Comparison of ENCODE assay signal across 8 mouse cellular contexts in the genomic region with DNA sequence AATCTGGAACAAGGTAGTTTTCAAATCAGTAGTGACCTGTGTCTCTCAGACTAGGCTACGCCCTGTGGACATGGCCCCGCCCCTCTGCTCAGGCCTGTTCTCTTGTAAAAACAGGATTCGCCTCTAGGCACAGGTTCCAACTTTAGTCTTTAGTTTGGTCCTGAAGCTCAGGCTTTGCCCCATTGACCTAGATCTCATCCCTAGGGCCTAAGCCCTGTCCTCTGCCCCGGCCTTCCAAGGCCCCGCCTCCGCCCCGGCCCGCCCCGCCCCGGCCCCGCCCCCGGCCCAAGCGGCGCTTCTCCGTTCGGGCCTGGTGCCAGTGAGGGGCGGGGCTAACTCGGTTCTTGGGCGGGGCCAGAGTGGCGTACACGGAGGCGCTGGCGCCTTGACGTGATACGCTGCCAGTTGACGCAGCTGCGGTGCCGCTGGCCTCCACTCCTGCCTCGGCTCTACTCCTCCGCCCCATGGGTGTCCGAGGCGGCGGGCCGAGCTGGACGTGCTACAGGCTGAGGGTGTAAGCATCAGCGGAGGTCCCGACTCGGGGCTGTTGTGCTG. TPM values are rescaled to one million over a fixed set of nuclear protein-coding genes. Genes with fewer than 3 reads are reported as not detected.
DNase-seq lines count a peak whose midpoint lies in the region; ATAC-seq lines count a peak whose summit lies in the region.

A gene (plus strand): TSS at position 384 of the 555 bp plus-strand sequence.

- no peaks in the 10 kb centered on the region for H3K27me3 ChIP-seq in hindbrain, embryonic 11.5 days (ENCODE audit: control insufficient read depth, insufficient read depth, low read length)

- DNase-seq in Muller cell, postnatal 12 days (ENCODE audit: inconsistent ontology term), result peak; percentile 97
- peak; percentile 96 for DNase-seq in cerebellum, adult 9-11 months
- peak; percentile 89 to 99 for DNase-seq in frontal cortex, adult 2 months (ENCODE audit: extremely low spot score in 1 of 2, low spot score in 1 of 2)
- peak; percentile 97 for DNase-seq in hindbrain, embryonic 11.5 days (ENCODE audit: low spot score)
- peak; percentile 99 to 100 for DNase-seq in layer of hippocampus, postnatal 10 days (ENCODE audit: low spot score in 2 of 2)
- DNase-seq in lung, postnatal 10 days, result peak; percentile 99
- DNase-seq in ovary, postnatal 36 days (ENCODE audit: low spot score), result peak; percentile 99
- peak; percentile 99 for DNase-seq in thymus, postnatal 25 days

- 2% methylated on average over 38 of the region's 38 CpGs for WGBS in hindbrain, embryonic 11.5 days

- H3K4me1 ChIP-seq in hindbrain, embryonic 11.5 days (replicated peaks; ENCODE audit: control insufficient read depth, insufficient read depth, low read length), result 0 out of 2 replicates have a peak, but pooled peaks cover 2% of the 10 kb centered on the region

- no peaks in the 10 kb centered on the region for H3K9me3 ChIP-seq in hindbrain, embryonic 11.5 days (ENCODE audit: control insufficient read depth, low read length)

- H3K27ac ChIP-seq in hindbrain, embryonic 11.5 days (ENCODE audit: low read depth, low read length), result peak within 1 kb of the TSS; percentile 69; the same call in 1 of the 2 replicates

- peak within 1 kb of the TSS; percentile 81 for H3K4me3 ChIP-seq in hindbrain, embryonic 11.5 days (ENCODE audit: low read depth, low read length)

- ATAC-seq in hindbrain, embryonic 11.5 days (ENCODE audit: low FRiP score), result peak; percentile 99

- peak within 1 kb of the TSS; percentile 78 for H3K4me2 ChIP-seq in hindbrain, embryonic 11.5 days (replicated peaks; ENCODE audit: low read depth, low read length)

- H3K36me3 ChIP-seq in hindbrain, embryonic 11.5 days (ENCODE audit: control insufficient read depth, insufficient read depth, low read length), result no peaks in the 10 kb centered on the region

- H3K9ac ChIP-seq in hindbrain, embryonic 11.5 days (ENCODE audit: low read depth, low read length), result peak within 1 kb of the TSS; percentile 62

RNA-seq across cellular contexts. Expression of the gene that starts here (rescaled TPM):
- 45.2 and 50.7 TPM in 2 replicates for polyA plus RNA-seq in frontal cortex, adult 2 months (2012; rRNA removed)
- polyA plus RNA-seq in hindbrain, embryonic 11.5 days (2014; fragmentation: Nextera tagmentation; extraction: Ambion mirVana), result 45.7 and 62.4 TPM in 2 replicates
- 100 to 1,000 TPM; 105 to 116 TPM for total RNA-seq in layer of hippocampus, postnatal 10 days (2021)

Comparison
In these comparisons a context has a peak if more than half of its experiments do, and no peak if none do; other contexts are left out.
1. Peak in every context shown above with its lines: DNase-seq, ATAC-seq, H3K4me3 ChIP-seq and H3K27ac ChIP-seq.